Mouse (Mus musculus) MEL (cell line): ENCODE results near the gene Gm20388. TPM values are rescaled to one million over a fixed set of nuclear protein-coding genes. Genes with fewer than 3 reads are reported as not detected.
"Not testable (repeated sequence)": the region's sequence is repeated elsewhere in the genome, so short reads cannot be mapped to it uniquely, and the experiment has no call there.

ENCODE experiments used
- DNase-seq: peaks from one replicate; pipeline ENCODE4 v3.0.0; 2011; ENCODE audit warnings: low read depth, low spot score
- H3K27ac ChIP-seq: 2 replicates; pipeline ENCODE4 v1.5.1; 2012; ENCODE audit warnings: low read depth, mild to moderate bottlenecking, control low read depth, low read length, moderate library complexity; ENCODE audit not compliant: control insufficient read depth
- H3K27me3 ChIP-seq, 2 experiments: fragments of 150-350 bp in 1 of 2; sonication (generic) in 1 of 2; 2 replicates each; pipeline ENCODE4 v1.6.1; 2012; ENCODE audit warnings: low read length in 2 of 2, mild to moderate bottlenecking in 2 of 2, improper control_type of control experiment in 1 of 2, moderate library complexity in 1 of 2; ENCODE audit not compliant: insufficient read depth in 2 of 2, control insufficient read depth in 1 of 2
- H3K36me3 ChIP-seq, 2 experiments: 2 replicates each; pipeline ENCODE4 v1.6.1; 2012 to 2014; ENCODE audit warnings: low read length in 2 of 2, improper control_type of control experiment in 1 of 2, inconsistent platforms in 1 of 2, mild to moderate bottlenecking in 1 of 2; ENCODE audit not compliant: insufficient read depth in 2 of 2, control insufficient read depth in 1 of 2
- H3K4me1 ChIP-seq, 2 experiments: fragments of 150-350 bp in 1 of 2; sonication (generic) in 1 of 2; 2 replicates each; pipeline ENCODE4 v1.6.1; 2012; ENCODE audit warnings: low read length in 2 of 2, improper control_type of control experiment in 1 of 2, mild to moderate bottlenecking in 1 of 2; ENCODE audit not compliant: insufficient read depth in 2 of 2, control insufficient read depth in 1 of 2
- H3K4me3 ChIP-seq, 2 experiments: fragments of 150-350 bp in 1 of 2; sonication (generic) in 1 of 2; 2 replicates each; pipeline ENCODE4 v1.5.1; 2012; ENCODE audit warnings: low read depth in 2 of 2, low read length in 2 of 2, mild to moderate bottlenecking in 2 of 2, moderate library complexity in 2 of 2, control low read depth in 1 of 2, improper control_type of control experiment in 1 of 2; ENCODE audit not compliant: control insufficient read depth in 1 of 2, insufficient read depth in 1 of 2
- H3K79me2 ChIP-seq: 2 replicates; pipeline ENCODE4 v1.6.1; 2012; ENCODE audit warnings: mild to moderate bottlenecking, low read length, moderate library complexity; ENCODE audit not compliant: control insufficient read depth, poor library complexity, insufficient read depth
- H3K9ac ChIP-seq: 2 replicates; pipeline ENCODE4 v1.6.1; 2012; ENCODE audit warnings: low read depth, mild to moderate bottlenecking, control low read depth, low read length, moderate library complexity; ENCODE audit not compliant: control insufficient read depth, poor library complexity, severe bottlenecking
- H3K9me3 ChIP-seq: fragments of 150-350 bp; sonication (generic); replicated peaks from 2 replicates; pipeline ENCODE4 v1.6.1; 2012; ENCODE audit warnings: mild to moderate bottlenecking, low read length, improper control_type of control experiment, moderate library complexity; ENCODE audit not compliant: insufficient read depth
- BHLHE40 ChIP-seq: IDR thresholded peaks from 2 replicates; pipeline ENCODE4 v1.6.1; 2012; ENCODE audit warnings: low read depth, mild to moderate bottlenecking, inconsistent platforms, low read length, improper control_type of control experiment, borderline replicate concordance
- CHD2 ChIP-seq: IDR thresholded peaks from 2 replicates; pipeline ENCODE4 v1.6.1; 2011; ENCODE audit warnings: low read length, improper control_type of control experiment
- E2F4 ChIP-seq: IDR thresholded peaks from 2 replicates; pipeline ENCODE4 v1.6.1; 2011; ENCODE audit warnings: low read depth, low read length, improper control_type of control experiment, borderline replicate concordance
- ETS1 ChIP-seq: IDR thresholded peaks from 2 replicates; pipeline ENCODE4 v1.6.1; 2012; ENCODE audit warnings: low read depth, mild to moderate bottlenecking, inconsistent platforms, low read length, improper control_type of control experiment, moderate library complexity
- GABPA ChIP-seq: IDR thresholded peaks from 2 replicates; pipeline ENCODE4 v1.6.1; 2012; ENCODE audit warnings: low read depth, mild to moderate bottlenecking, inconsistent platforms, low read length, improper control_type of control experiment, moderate library complexity
- GATA1 ChIP-seq: IDR thresholded peaks from 2 replicates; pipeline ENCODE4 v1.6.1; 2011; ENCODE audit warnings: low read depth, low read length, improper control_type of control experiment
- JUND ChIP-seq: IDR thresholded peaks from 2 replicates; pipeline ENCODE4 v1.6.1; 2011; ENCODE audit warnings: low read depth, mild to moderate bottlenecking, improper control_type of control experiment, low read length
- KAT2A ChIP-seq: conservative IDR thresholded peaks from 2 replicates; pipeline ENCODE4 v1.6.1; 2012; ENCODE audit warnings: low read depth, low read length, improper control_type of control experiment, inconsistent platforms
- MAZ ChIP-seq: IDR thresholded peaks from 2 replicates; pipeline ENCODE4 v1.6.1; 2012; ENCODE audit warnings: low read depth, mild to moderate bottlenecking, inconsistent platforms, low read length, improper control_type of control experiment
- MEF2A ChIP-seq: IDR thresholded peaks from 2 replicates; pipeline ENCODE4 v1.6.1; 2014; ENCODE audit warnings: low read depth, mild to moderate bottlenecking, inconsistent platforms, low read length, improper control_type of control experiment; ENCODE audit not compliant: poor library complexity, insufficient replicate concordance, severe bottlenecking; ENCODE audit errors: extremely low read depth
- MYB ChIP-seq: IDR thresholded peaks from 2 replicates; pipeline ENCODE4 v1.6.1; 2011; ENCODE audit warnings: mild to moderate bottlenecking, low read depth, low read length, improper control_type of control experiment
- NELFE ChIP-seq: IDR thresholded peaks from 2 replicates; pipeline ENCODE4 v1.6.1; 2011; ENCODE audit warnings: low read depth, low read length, improper control_type of control experiment
- POLR2A ChIP-seq, 2 experiments: IDR thresholded peaks; 2 replicates each; pipeline ENCODE4 v1.6.1; 2011 to 2012; ENCODE audit warnings: low read length in 2 of 2, mild to moderate bottlenecking in 2 of 2, control low read depth in 1 of 2, improper control_type of control experiment in 1 of 2, low read depth in 1 of 2, moderate library complexity in 1 of 2; ENCODE audit not compliant: control insufficient read depth in 1 of 2, insufficient read depth in 1 of 2, poor library complexity in 1 of 2
- POLR2AphosphoS2 ChIP-seq: IDR thresholded peaks from 2 replicates; pipeline ENCODE4 v1.6.1; 2011; ENCODE audit warnings: low read length, improper control_type of control experiment
- RAD21 ChIP-seq: IDR thresholded peaks from 2 replicates; pipeline ENCODE4 v1.6.1; 2011; ENCODE audit warnings: mild to moderate bottlenecking, low read depth, low read length, improper control_type of control experiment
- SIN3A ChIP-seq: IDR thresholded peaks from 2 replicates; pipeline ENCODE4 v1.6.1; 2012; ENCODE audit warnings: low read length, improper control_type of control experiment, inconsistent platforms
- TCF12 ChIP-seq: IDR thresholded peaks from 2 replicates; pipeline ENCODE4 v1.6.1; 2014; ENCODE audit warnings: low read depth, mild to moderate bottlenecking, inconsistent platforms, low read length, improper control_type of control experiment, moderate library complexity
- USF2 ChIP-seq, 2 experiments: IDR thresholded peaks; 2 replicates each; pipeline ENCODE4 v1.6.1; 2011 to 2012; ENCODE audit warnings: improper control_type of control experiment in 2 of 2, low read length in 2 of 2, borderline replicate concordance in 1 of 2, inconsistent platforms in 1 of 2, low read depth in 1 of 2, mild to moderate bottlenecking in 1 of 2; ENCODE audit not compliant: insufficient read depth in 1 of 2
- ZNF384 ChIP-seq: IDR thresholded peaks from 2 replicates; pipeline ENCODE4 v1.6.1; 2012; ENCODE audit warnings: low read depth, mild to moderate bottlenecking, inconsistent platforms, low read length, improper control_type of control experiment
- polyA plus RNA-seq, 2 experiments: library from polyadenylated mRNA; stranded (reverse) in 1 of 2; unstranded in 1 of 2; fragments of >175 nt in 1 of 2; fragments of >200 nt in 1 of 2; gene quantifications; 2 replicates each; pipeline versions ENCODE4 v1.2.1 to v1.2.4; 2012; ENCODE audit warnings: low replicate concordance in 2 of 2, low read depth in 1 of 2; ENCODE audit not compliant: insufficient read length in 2 of 2, insufficient read depth in 1 of 2, missing spikeins in 1 of 2
- total RNA-seq: library from RNA; depleted of rRNA; stranded (reverse); fragments of 300-350 nt; gene quantifications from 2 replicates; pipeline ENCODE4 v1.2.3, GENCODE M21; 2012

Gene Gm20388
- total and polyA plus RNA-seq, 3 experiments: 11.1 to 17.8 TPM; not detected in 1

GRCm38 (mm10) chr8:123257593-123257992, 3347.0 kb downstream of the Gm20388 start:
- not testable (repeated sequence) for H3K4me3 ChIP-seq, H3K9me3 ChIP-seq, H3K27me3 ChIP-seq, H3K36me3 ChIP-seq, DNase-seq, H3K9ac ChIP-seq, H3K27ac ChIP-seq
- H3K79me2 ChIP-seq: peaks cover 13% of the 10 kb centered on the region
- H3K4me1 ChIP-seq: peaks cover 0 to 15% of the 10 kb centered on the region in 2 experiments; a peak in 2 of 4 replicates
- TF ChIP-seq ZNF384: peak; percentile 50; the same call in 1 of the 2 replicates

GRCm38 (mm10) chr8:123267926-123268656, 3357.4 kb downstream of the Gm20388 start:
- H3K4me1 ChIP-seq: no peaks in the 10 kb centered on the region
- no peaks in the 10 kb centered on the region for H3K9me3 ChIP-seq
- no peaks in the 10 kb centered on the region for H3K27me3 ChIP-seq
- TF ChIP-seq GABPA (no peak), CHD2 (no peak), NELFE (no peak), POLR2A (IDR thresholded peaks at IDR 0.05; ENCODE audit: control insufficient read depth in 1 of 2, insufficient read depth in 1 of 2, low read depth in 1 of 2, low read length in 2 of 2, poor library complexity in 1 of 2) (peak in 1 of 2 experiments; percentile 12; a peak in 1 of 4 replicates), JUND (no peak)
- TF ChIP-seq, all 39 proteins: peak for 1
- Histone ChIP-seq H3K9ac (no peak overlapping the region), H3K79me2 (no peaks in the 10 kb centered on the region), H3K4me3 (no peak overlapping the region), H3K27ac (no peak overlapping the region), H3K36me3 (peaks cover 0 to 3% of the 10 kb centered on the region in 2 experiments; a peak in 2 of 4 replicates)
- DNase-seq: no peak

- no peak overlapping the region for H3K27ac ChIP-seq
- no peak for DNase-seq
- H3K9me3 ChIP-seq: no peaks in the 10 kb centered on the region
- TF ChIP-seq POLR2AphosphoS2 (0 out of 2 replicates have a peak, but pooled peaks have one; percentile 41), MAZ (no peak)
- H3K27me3 ChIP-seq: no peaks in the 10 kb centered on the region
- H3K4me1 ChIP-seq: no peaks in the 10 kb centered on the region
- H3K36me3 ChIP-seq: peaks cover 0 to under 1% of the 10 kb centered on the region in 2 experiments; a peak in 2 of 4 replicates
- H3K4me3 ChIP-seq: no peak overlapping the region
- no peak overlapping the region for H3K9ac ChIP-seq
- H3K79me2 ChIP-seq: no peaks in the 10 kb centered on the region
These were observed 3360.5 kb downstream of the Gm20388 start for GRCm38 (mm10) chr8:123271147-123271546.

GRCm38 (mm10) chr8:123271901-123272300, 3361.3 kb downstream of the Gm20388 start:
- Histone ChIP-seq H3K9ac (no peak overlapping the region), H3K36me3 (no peaks in the 10 kb centered on the region; a peak in 2 of 4 replicates), H3K9me3 (no peaks in the 10 kb centered on the region), H3K4me3 (no peak overlapping the region), H3K79me2 (no peaks in the 10 kb centered on the region), H3K27ac (no peak overlapping the region), H3K4me1 (no peaks in the 10 kb centered on the region), H3K27me3 (no peaks in the 10 kb centered on the region)
- DNase-seq: no peak
- TF ChIP-seq BHLHE40 (no peak), GATA1 (no peak), JUND (no peak), RAD21 (no peak), ETS1 (no peak), MYB (no peak), MEF2A (no peak), E2F4 (no peak), USF2 (IDR thresholded peaks at IDR 0.05; ENCODE audit: borderline replicate concordance in 1 of 2, insufficient read depth in 1 of 2, low read depth in 1 of 2, low read length in 2 of 2) (no peak), SIN3A (no peak), POLR2AphosphoS2 (no peak), KAT2A (no peak), TCF12 (no peak), NELFE (no peak)
